Mouse (Mus musculus): ENCODE data around the gene Olfr893.
"Not testable (repeated sequence)": the region's sequence is repeated elsewhere in the genome, so short reads cannot be mapped to it uniquely, and the experiment has no call there.

Olfr893 gene

DNA sequence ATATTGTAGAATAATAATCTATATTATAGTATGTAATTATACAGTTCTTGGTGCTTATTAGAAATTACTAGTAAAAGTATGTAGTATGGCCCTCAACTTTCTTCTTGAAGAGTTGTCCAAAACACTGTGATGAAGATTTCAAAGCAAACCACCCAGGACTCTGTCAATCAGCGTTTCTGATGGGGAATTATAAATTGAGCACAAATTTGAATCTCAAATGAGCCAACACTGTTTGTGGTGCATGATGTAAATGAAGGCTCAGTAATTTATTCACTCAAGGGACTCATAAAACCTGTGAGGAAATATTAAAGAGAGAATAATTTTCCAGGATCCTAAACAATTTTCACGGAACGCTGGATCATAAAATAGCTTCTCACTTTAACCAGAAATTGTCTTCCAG, at the start of gene Olfr893:
TSS of gene Olfr893 (plus strand) at position 301 of the 400 bp plus-strand sequence.
- no peak for DNase-seq

DNA sequence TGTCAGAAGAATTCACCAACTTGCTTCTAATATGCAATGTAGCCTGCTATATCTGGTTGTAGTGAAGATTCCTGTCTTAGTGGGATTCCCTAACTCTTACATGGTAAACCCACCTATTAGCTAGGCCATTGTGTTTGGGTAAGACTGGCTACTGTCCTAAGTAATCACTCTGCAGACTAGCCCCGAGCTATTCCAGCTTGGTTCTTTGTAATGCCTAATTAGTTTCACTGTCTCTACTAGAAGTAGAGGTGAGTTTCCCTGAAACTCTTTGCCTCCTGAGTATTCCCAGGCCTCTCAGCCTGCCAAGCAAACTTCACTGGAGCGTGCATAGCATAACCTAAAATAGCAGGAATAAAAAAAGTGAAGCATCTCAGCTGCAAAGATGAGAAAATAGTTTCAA, 39.8 kb upstream of the Olfr893 start:
- DNase-seq = not testable (repeated sequence)

DNA sequence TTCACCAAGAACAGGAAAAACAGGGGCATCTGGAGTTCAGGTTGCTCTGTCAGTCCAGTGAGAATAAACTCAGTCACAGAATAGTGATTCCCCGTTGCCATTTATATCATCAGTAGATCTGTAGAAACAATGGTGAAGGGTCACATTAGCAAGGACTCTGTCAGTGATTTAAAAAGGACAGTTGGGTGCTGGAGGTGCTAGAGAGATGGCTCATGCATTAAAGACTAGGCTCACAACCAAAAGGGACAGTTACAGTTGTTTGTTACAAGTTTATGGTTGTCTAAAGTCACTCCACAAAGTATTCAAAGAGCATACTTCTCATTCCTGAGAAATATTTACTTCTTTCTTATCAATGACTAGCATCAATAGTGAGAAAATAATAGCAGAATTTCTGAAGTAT, 27.4 kb upstream of the Olfr893 start, which contains the start of gene Olfr891:
TSS of gene Olfr891 (minus strand) at position 101 of the 400 bp plus-strand sequence.
- DNase-seq = no peak

DNA sequence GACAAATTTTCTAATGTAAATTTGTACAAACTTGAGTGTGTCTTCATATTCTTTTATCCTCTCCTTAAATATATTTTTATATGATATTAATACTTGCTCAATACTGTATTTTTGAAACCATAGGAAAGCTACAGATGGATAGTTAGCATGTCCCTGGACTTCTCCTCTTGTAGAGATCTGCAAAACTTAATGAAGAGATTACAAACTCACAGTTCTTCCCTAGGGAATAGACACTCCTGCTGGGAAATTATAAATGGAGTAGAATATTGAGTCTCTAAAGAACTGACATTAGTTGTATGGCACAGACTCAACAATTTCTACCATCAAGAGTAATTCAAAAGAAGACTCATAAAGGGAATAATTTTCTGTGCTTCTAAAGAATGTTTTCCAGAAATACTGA, 9.6 kb downstream of the Olfr893 start, which contains the start of gene Olfr894:
TSS of gene Olfr894 (plus strand) at position 301 of the 400 bp plus-strand sequence.
- no peak for DNase-seq

DNA sequence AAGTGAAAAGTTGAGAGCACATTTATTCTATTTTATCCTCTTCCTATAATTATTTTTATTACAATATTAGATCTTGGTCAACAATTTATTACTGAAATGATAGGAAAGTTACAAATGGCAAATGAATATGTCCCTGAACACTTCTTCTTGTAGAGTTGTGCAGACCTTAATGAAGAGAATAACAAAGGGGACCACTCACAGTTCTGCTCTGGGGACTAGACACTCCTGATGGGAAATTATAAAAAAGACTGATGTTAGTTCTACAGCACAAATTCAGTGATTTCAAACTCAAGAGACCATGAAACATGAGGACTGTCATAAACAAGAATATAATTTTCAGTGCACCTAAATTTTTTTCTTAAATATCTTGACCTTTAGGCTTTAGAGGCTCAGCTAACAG, 44.3 kb downstream of the Olfr893 start, which contains the start of gene Olfr143:
TSS of gene Olfr143 (plus strand) at position 301 of the 400 bp plus-strand sequence.
- no peak for DNase-seq

Measured in kidney, adult 8-10 months (tissue).